In the genomic region with DNA sequence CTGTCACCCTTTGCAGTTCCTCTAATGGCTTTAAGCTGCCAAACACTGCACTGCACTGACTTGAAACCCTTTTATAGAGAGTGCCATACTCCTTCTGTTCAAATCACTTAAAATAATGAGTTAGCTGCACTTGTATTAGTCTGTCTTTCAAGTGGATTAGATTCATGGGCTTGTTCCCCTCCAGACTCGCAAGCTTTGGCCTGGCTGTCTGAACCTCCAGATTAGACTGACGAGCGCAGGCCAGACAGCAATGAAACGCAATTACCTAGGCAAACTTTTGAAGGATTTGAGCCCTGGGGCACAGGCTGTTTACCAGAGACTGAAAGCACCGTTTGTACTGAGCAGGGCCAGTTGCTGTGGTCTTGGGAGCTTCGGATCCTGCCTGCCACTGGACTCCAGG, we compare ENCODE assay signal across 15 mouse cellular contexts.
DNase-seq lines count a peak whose midpoint lies in the region; ATAC-seq and TF ChIP-seq lines count a peak whose summit lies in the region.
"Had no signal": no experiment of that assay in that cellular context is flagged by ENCODE, and none has a peak within 500 bp of the region (broad histone marks: within the 10 kb centered on the region; RNA-seq: fewer than 3 reads in every experiment).

No protein-coding gene starts in this region.

- WGBS in limb, embryonic 11.5 days: 8% methylated on average over 6 of the region's 6 CpGs

- no peak overlapping the region for H3K4me3 ChIP-seq in gastrocnemius, adult 2 months
- H3K4me3 ChIP-seq in limb, embryonic 11.5 days (ENCODE audit: low read depth, low read length): no peak overlapping the region

- H3K9me3 ChIP-seq in limb, embryonic 11.5 days (ENCODE audit: control insufficient read depth, low read length): no peaks in the 10 kb centered on the region

- H3K27ac ChIP-seq in gastrocnemius, adult 2 months: no peak overlapping the region
- peak overlapping the region; percentile 64 for H3K27ac ChIP-seq in limb, embryonic 11.5 days (replicated peaks; ENCODE audit: low read depth, low read length)

- H3K9ac ChIP-seq in limb, embryonic 11.5 days (ENCODE audit: low read length): no peak overlapping the region

- H3K27me3 ChIP-seq in limb, embryonic 11.5 days (ENCODE audit: control insufficient read depth, insufficient read depth, low read length): 0 out of 2 replicates have a peak, but pooled peaks cover 4% of the 10 kb centered on the region

- DNase-seq in gastrocnemius, adult 2 months: peak; percentile 9
- DNase-seq in gastrocnemius, postnatal 10 days: no peak
- peak; percentile 50 for DNase-seq in embryo, embryonic 11 days
- DNase-seq in fat pad, adult 2 months (ENCODE audit: extremely low read depth, low read depth, low spot score): peak; percentile 63
- peak; percentile 68 for DNase-seq in limb, embryonic 11.5 days (ENCODE audit: low spot score)
- DNase-seq in left cerebral cortex, postnatal 36 days (ENCODE audit: low spot score in 2 of 2): no peak
- DNase-seq in MN1 (ENCODE audit: low spot score): no peak
- no peak for DNase-seq in heart, adult 18-20 months
- DNase-seq: cerebellum, adult 18-20 months; heart, postnatal 4 days; kidney, postnatal 25 days; left cerebral cortex, postnatal 4 days; lung, adult 18-20 months; right cerebral cortex, postnatal 4 days had no signal

- no peak for ATAC-seq in limb, embryonic 11.5 days (ENCODE audit: insufficient number of reproducible peaks, low FRiP score, low TSS enrichment, low read depth)
- ATAC-seq: intestine, embryonic 16.5 days had no signal

- intact Hi-C loops in gastrocnemius, adult 2 months (cut with DNase I): no loop called here
- intact Hi-C loops in left cerebral cortex, postnatal 36 days (cut with DNase I): no loop called here

- H3K4me2 ChIP-seq in limb, embryonic 11.5 days (ENCODE audit: low read depth, severe bottlenecking): no peak overlapping the region

- H3K4me1 ChIP-seq in limb, embryonic 11.5 days (ENCODE audit: control insufficient read depth, insufficient read depth, low read length): peaks cover 35% of the 10 kb centered on the region

- no peak for TF ChIP-seq CTCF in gastrocnemius, adult 2 months (IDR thresholded peaks at IDR 0.05)

- no peaks in the 10 kb centered on the region for H3K36me3 ChIP-seq in limb, embryonic 11.5 days (ENCODE audit: control insufficient read depth, insufficient read depth, low read length)

Comparison
In these comparisons a context has a peak if more than half of its experiments do, and no peak if none do; other contexts are left out.
1. DNase-seq: peak in gastrocnemius, adult 2 months (single experiment), embryo, embryonic 11 days (single experiment), fat pad, adult 2 months (single experiment) and limb, embryonic 11.5 days (single experiment); none in gastrocnemius, postnatal 10 days (single experiment), left cerebral cortex, postnatal 36 days (0 of 2), MN1 (single experiment) and heart, adult 18-20 months (0 of 2).